Mouse (Mus musculus) lung, adult 2 months (tissue): Measurements from ENCODE around the gene Phlda3.

Experiments
- CTCF ChIP-seq: fragments of 200-500 bp; IDR thresholded peaks from 2 replicates; pipeline ENCODE4 v1.5.1; 2011; ENCODE audit warnings: mild to moderate bottlenecking, low read length, control low read depth; ENCODE audit not compliant: insufficient read depth
- POLR2A ChIP-seq: fragments of 200-500 bp; IDR thresholded peaks from 2 replicates; pipeline ENCODE4 v1.6.1; 2011; ENCODE audit warnings: low read depth, mild to moderate bottlenecking, control low read depth, low read length, borderline replicate concordance; ENCODE audit errors: extremely low read depth

- TF ChIP-seq CTCF (no peak), POLR2A (no peak)
Measured at GRCm38 (mm10) chr1:135731393-135731792, 34.5 kb upstream of the Phlda3 start.
